Mouse (Mus musculus) G1E (cell line): Measurements from ENCODE around the gene Clec14a.

Experiments
- CTCF ChIP-seq: IDR thresholded peaks from 2 replicates; pipeline ENCODE4 v1.5.1; 2012; ENCODE audit warnings: low read depth, low read length, inconsistent platforms, mixed read lengths
- GATA1 ChIP-seq: IDR thresholded peaks from 2 replicates; pipeline ENCODE4 v1.6.1; 2012; ENCODE audit warnings: borderline replicate concordance, low read length, inconsistent platforms, mixed read lengths
- GATA2 ChIP-seq: IDR thresholded peaks from 2 replicates; pipeline ENCODE4 v1.6.1; 2012; ENCODE audit warnings: low read depth, low read length, inconsistent platforms, borderline replicate concordance
- TAL1 ChIP-seq: conservative IDR thresholded peaks from 2 replicates; pipeline ENCODE4 v1.6.1; 2012; ENCODE audit warnings: low read depth, low read length, inconsistent platforms, mixed read lengths

- TF ChIP-seq CTCF (no peak), TAL1 (no peak), GATA2 (no peak), GATA1 (no peak)
These were observed 52.9 kb downstream of the Clec14a start for GRCm38 (mm10) chr12:58216218-58216617.
